Mouse (Mus musculus): ENCODE results near the gene Rps19bp1.

The Rps19bp1 gene

DNA sequence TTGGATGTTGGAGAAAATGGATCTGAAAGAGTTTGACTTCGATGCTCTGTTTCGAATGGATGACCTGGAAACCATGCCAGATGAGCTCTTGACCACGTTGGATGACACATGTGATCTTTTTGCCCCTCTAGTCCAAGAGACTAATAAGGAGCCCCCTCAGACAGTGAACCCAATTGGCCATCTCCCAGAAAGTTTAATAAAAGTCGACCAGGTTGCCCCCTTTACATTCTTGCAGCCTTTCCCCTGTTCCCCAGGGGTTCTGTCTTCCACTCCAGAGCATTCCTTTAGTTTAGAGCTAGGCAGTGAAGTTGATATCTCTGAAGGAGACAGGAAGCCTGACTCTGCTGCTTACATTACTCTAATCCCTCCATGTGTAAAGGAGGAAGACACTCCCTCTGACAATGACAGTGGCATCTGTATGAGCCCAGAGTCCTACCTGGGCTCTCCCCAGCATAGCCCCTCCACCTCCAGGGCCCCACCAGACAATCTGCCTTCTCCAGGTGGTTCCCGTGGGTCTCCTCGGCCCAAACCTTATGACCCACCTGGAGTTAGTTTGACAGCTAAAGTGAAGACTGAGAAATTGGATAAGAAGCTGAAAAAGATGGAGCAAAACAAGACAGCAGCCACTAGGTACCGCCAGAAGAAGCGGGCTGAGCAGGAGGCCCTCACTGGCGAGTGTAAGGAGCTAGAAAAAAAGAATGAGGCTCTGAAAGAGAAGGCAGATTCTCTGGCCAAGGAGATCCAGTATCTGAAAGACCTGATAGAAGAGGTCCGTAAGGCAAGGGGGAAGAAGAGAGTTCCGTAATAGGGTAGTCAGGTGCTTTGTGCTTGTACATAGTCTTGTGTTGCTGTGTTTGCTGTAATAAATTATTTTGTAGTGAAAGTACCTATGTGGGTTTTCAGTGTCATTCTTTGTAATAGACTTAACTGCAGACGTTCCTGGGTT is 7.2 kb downstream of the Rps19bp1 start:
- peak; percentile 56 for DNase-seq

DNA sequence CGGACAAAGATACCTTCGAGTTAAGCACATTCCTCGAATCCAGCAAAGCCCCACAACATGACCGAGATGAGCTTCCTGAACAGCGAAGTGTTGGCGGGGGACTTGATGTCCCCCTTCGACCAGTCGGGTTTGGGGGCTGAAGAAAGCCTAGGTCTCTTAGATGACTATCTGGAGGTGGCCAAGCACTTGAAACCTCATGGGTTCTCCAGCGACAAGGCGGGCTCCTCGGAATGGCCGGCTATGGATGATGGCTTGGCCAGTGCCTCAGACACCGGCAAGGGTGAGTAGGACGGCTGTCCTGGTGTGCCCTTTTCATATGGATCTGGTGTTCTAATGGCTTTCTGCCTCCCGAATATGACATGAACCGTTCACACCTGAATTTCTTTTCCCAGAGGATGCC is 7.9 kb downstream of the Rps19bp1 start:
- DNase-seq = no peak

DNA sequence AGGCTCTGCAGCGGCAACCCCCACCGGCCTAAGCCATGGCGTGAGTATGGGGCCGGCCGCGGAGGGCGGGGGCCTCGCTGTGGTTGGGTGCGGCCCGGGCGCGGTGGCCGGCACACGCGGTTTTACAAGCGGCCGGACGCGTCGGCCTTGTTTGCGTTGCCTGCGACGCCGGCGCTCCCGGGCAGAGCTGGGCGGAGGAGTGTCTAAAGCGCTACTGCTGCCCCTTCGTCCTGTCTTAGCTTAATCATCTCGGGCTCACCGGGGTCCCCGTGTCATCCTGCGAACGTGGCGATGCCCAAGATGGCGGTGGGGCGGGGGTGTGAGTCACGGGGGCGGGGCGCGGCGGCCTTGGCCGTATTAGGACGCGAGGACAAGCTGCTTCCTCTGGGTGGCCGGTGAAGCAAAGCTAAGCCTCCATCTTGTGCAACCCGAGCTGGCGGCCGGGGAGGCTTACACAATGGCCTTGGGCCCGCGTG is 8.4 kb downstream of the Rps19bp1 start:
- DNase-seq = peak; percentile 81

DNA sequence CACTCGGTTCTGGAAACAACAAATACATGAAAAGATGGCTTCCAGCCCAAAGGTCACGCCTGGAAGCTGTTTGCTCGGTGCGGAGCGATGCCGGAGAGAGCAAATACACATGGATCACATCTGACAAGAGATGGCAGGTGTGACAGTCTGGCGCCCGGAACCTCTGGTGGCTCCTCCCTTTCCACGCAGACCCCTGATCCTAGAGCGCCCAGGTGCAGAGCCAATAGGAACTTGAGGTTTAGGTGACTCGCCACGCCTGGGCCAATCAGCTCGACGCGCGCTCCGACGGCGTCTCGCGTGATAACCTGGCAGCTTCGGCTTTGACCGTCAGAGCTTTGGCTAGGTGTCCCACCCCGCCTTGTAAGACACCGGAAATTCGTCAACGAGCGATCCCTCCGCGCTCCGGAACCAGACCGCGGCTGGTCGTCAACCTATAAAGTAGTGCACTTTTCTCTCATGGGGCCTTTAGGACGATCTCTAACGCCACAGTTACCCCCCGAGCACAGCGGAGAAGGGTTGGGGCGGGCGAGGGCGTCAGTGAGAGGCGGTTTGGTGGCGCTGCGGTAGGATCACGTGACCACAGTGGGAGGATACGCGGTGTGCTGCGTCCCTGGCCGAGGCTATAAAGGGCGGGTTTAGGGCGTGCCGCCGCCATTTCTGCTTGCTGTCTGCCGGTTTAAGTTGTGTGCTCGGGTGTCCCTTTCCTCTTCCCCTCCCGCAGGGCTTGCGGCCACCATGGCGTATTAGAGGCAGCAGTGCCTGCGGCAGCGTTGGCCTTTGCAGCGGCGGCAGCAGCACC is 9.1 kb downstream of the Rps19bp1 start, which contains the start of gene Atf4:
Gene Atf4 (plus strand): TSS at position 338 of the 799 bp plus-strand sequence.
- DNase-seq = peak; percentile 100

DNA sequence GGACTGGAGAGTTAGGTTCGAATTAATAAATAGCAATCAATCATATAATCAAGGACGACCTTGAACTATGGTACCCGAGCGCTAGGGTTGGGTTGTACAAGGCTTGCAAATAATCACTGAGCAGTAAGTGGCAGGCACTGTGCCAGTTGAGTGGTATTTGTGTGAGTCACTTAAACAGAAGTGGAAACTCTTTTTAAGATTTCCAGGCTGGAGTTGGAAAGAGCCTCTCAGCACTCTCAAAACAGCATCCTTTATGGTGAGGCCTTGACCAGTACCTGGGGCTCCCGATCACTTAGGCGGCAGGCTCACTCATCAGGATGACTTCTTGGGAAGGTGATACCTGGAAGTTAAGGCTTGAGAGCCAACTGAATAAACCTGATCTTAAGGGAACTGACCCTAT is 9.9 kb downstream of the Rps19bp1 start:
- peak; percentile 62 for DNase-seq

- no peak for DNase-seq
These were observed 10.6 kb downstream of the Rps19bp1 start for GRCm38 (mm10) chr15:80253530-80253929.

DNA sequence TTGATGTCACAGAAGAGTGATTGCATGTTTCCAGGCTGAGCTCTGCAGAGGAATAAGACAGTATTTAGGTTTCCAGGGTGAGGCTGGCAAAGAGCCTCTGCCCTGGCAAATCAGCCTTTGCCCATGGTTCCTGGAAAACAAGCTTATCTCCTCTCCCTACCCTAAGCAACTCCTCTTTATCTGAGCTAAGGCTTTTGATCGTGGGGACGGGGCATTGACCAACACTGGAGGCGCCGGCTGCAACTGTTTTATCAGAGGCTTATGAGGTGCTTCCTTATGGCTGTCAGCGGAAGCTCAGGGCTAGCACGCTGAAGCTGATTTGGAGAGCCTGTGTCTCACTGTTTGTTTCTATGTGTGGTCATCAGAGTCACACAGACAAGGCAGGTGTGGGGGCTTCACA is 13.5 kb downstream of the Rps19bp1 start:
- no peak for DNase-seq

GRCm38 (mm10) chr15:80249672-80250071 is 14.4 kb downstream of the Rps19bp1 start:
- DNase-seq = no peak

DNA sequence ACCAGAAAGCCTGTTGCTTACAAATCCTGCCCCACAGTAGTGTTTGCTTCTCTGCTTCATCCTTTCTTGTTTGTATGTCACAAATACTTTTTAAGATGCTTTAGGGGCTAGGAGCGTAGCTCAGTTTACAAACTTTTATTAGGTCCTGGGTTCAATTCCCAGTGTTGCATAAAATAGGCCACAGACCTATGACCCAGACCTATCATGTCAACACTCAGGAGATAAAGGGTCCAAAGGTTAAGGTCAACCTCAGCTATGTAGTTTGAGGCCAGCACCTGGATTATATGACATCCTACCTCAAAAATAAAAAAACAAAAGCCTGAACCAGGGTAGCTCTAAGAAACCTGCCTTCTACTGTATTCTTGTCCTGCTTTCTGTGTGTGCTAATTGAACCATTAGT is 15.5 kb downstream of the Rps19bp1 start:
- DNase-seq = no peak

GRCm38 (mm10) chr15:80248135-80248534 is 16.0 kb downstream of the Rps19bp1 start:
- DNase-seq = peak; percentile 75

DNA sequence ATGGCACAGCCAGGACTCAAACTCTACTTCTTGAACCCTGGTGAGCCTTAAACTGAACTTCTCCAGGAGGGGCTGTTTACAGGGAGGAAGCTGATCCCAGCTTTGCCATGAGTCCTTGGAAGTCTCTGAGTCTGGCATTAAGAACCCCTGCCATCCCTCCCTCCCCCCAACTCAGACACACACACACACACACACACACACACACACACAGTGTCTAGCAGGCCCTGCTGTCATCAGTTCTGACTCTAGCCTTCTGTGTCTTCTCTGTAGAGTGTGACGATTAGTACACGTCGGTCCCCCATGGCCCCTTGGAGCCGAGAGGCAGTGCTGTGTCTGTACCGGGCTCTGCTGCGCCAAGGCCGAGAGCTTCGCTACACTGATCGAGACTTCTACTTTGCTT is 28.6 kb downstream of the Rps19bp1 start, which contains the start of gene AC140267.1:
Gene AC140267.1 (plus strand): TSS at position 301 of the 400 bp plus-strand sequence.
- DNase-seq = no peak

DNA sequence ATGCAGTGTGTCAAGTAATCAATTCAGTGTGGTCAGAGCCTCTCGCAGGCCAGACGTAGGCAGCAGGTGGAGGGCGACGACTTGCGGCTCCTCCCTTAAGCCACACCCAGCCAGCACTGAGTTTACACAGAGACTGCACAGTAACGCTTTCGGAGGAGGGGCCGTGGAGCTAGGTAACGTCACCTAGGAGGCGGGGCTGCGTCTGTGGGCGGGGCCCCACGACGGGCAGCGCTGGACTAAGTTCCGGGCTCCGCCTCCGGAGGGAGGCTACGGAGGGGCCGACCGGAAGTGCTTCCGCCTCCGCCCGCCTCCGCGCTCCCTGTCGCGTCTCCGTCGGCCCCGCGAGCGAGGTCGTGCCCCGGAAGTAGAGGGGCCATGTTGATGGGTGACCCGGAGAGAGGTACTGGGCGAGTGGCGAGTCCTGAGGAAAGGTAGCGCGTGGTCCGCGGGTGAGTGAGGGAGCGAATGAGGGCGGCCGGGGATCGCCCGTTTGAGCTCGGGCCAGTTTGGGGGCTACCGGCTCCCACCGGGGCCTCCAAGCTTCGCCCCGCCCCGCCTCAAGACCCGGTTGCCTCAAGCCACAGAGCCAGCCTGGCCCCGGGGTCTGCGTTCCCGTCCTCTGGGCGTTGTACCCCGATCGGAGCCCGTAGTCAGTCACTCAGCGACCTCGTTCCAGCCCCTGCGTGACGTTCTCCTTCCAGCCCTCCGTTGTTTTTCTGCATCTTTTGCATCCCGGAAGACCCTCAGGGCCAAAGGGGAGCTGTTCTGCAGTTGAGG is 30.2 kb downstream of the Rps19bp1 start, which contains the start of gene Mief1:
Gene Mief1 (plus strand): TSS at position 286 of the 777 bp plus-strand sequence.
- DNase-seq = peak; percentile 98

GRCm38 (mm10) chr15:80233053-80233452 is 31.1 kb downstream of the Rps19bp1 start:
- DNase-seq = no peak

- no peak for DNase-seq
These were observed 31.8 kb downstream of the Rps19bp1 start for GRCm38 (mm10) chr15:80232331-80232730.

GRCm38 (mm10) chr15:80228071-80228800 is 35.9 kb downstream of the Rps19bp1 start:
- DNase-seq = no peak

DNA sequence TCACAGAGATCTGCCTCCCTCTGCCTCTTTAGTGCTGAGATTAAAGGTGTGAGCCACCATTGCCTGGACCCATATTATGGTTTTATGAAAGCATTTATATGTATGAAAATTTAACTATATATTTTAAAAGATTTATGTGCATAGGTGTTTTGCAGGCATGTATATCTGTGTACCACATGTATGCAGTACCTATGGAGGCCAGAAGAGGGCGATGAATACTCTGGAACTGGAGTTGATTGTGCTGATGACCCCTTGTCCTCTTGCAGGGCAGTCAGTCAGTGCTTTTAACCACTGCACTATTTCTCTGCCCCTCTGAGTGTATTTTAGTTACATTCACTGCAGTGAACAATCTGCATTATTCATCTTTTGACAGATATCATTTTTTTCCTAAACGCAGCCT is 38.3 kb downstream of the Rps19bp1 start:
- DNase-seq = peak; percentile 42

GRCm38 (mm10) chr15:80225208-80225607 is 38.9 kb downstream of the Rps19bp1 start:
- peak; percentile 78 for DNase-seq

- DNase-seq = no peak
These were observed 40.4 kb downstream of the Rps19bp1 start for GRCm38 (mm10) chr15:80223751-80224150.

GRCm38 (mm10) chr15:80221031-80221430 is 43.1 kb downstream of the Rps19bp1 start:
- no peak for DNase-seq

DNA sequence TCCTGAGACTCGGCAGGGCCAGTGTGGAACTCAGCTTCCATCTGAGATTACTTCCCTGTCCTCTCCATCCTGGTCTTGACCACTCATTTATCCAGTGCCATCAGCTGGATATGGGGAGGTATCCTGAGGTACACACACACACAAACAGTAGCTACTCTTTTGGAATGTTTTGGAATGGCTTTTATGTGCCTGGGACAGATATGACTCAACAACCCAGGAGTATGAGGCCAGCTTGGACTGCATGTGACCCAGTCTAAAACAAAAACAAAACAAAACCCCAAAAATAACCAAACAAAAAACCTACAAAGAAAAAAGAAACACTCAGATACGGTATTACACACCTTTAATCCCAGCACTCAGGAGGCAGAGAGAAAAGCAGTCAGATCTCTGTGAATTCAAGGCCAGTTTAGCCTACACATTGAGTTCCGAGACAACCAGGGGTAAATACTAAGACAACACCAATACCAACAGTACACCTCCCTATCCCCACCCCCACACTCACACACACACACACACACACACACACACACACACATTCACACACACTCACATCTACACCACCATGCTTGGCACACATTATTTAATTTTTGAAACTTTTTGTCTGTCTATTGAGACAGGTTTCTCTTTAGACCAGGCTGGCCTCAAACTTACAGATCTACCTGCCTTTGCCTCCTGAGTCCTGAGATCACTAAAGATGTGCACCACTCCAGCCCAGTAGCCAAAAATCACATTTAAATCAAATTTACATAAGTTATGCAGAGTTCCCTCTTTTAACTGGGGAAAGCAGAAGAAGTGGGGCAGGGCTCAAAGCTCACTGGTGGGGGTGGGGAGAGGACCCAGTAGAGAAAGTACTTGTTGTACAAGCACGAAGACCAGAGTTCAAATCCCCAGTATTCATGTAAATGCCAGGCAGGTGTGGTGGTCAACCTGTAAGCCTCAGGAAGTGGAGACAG is 44.1 kb downstream of the Rps19bp1 start:
- no peak for DNase-seq

GRCm38 (mm10) chr15:80219211-80219610 is 44.9 kb downstream of the Rps19bp1 start:
- DNase-seq = no peak
